Mouse (Mus musculus): ENCODE results near the gene Terf2ip. TPM values are rescaled to one million over a fixed set of nuclear protein-coding genes. Genes with fewer than 3 reads are reported as not detected.
A peak's percentile ranks its signal among the peaks of the same experiment; 100 is the strongest.

The Terf2ip gene
- polyA plus RNA-seq, 1 experiment, result 9.0 TPM

- Histone ChIP-seq H3K27ac (ENCODE audit: insufficient read depth, low read depth, low read length) (no peak overlapping the region), H3K4me3 (ENCODE audit: insufficient read depth, low read depth, low read length) (no peak overlapping the region), H3K27me3 (replicated peaks; ENCODE audit: control insufficient read depth, insufficient read depth, low read length) (no peaks in the 10 kb centered on the region), H3K36me3 (ENCODE audit: control insufficient read depth, insufficient read depth, low read length) (peaks cover 5% of the 10 kb centered on the region), H3K4me1 (ENCODE audit: control insufficient read depth, insufficient read depth, low read length) (peaks cover 2% of the 10 kb centered on the region; the same call in 1 of the 2 replicates)
- 90% methylated on average over 6 of the region's 6 CpGs for WGBS
- no peak for DNase-seq
- TF ChIP-seq POLR2A (IDR thresholded peaks at IDR 0.05; ENCODE audit: low read depth, low read length) (no peak), CTCF (conservative IDR thresholded peaks at IDR 0.05; ENCODE audit: insufficient read depth, insufficient read length, low read depth, low read length) (no peak)
Observed at GRCm38 (mm10) chr8:112005601-112006000, 5.6 kb upstream of the Terf2ip start.

GRCm38 (mm10) chr8:112007669-112008068 is 3.5 kb upstream of the Terf2ip start:
- 96% methylated on average over 2 of the region's 2 CpGs for WGBS
- TF ChIP-seq POLR2A (IDR thresholded peaks at IDR 0.05; ENCODE audit: low read depth, low read length) (no peak), CTCF (conservative IDR thresholded peaks at IDR 0.05; ENCODE audit: insufficient read depth, insufficient read length, low read depth, low read length) (no peak)
- H3K27me3 ChIP-seq (replicated peaks; ENCODE audit: control insufficient read depth, insufficient read depth, low read length), result no peaks in the 10 kb centered on the region
- DNase-seq, result no peak
- H3K4me1 ChIP-seq (ENCODE audit: control insufficient read depth, insufficient read depth, low read length), result peaks cover 2% of the 10 kb centered on the region; the same call in 1 of the 2 replicates
- no peak overlapping the region for H3K27ac ChIP-seq (ENCODE audit: insufficient read depth, low read depth, low read length)
- H3K36me3 ChIP-seq (ENCODE audit: control insufficient read depth, insufficient read depth, low read length), result no peaks in the 10 kb centered on the region; the same call in 1 of the 2 replicates
- H3K4me3 ChIP-seq (ENCODE audit: insufficient read depth, low read depth, low read length), result no peak overlapping the region

DNA sequence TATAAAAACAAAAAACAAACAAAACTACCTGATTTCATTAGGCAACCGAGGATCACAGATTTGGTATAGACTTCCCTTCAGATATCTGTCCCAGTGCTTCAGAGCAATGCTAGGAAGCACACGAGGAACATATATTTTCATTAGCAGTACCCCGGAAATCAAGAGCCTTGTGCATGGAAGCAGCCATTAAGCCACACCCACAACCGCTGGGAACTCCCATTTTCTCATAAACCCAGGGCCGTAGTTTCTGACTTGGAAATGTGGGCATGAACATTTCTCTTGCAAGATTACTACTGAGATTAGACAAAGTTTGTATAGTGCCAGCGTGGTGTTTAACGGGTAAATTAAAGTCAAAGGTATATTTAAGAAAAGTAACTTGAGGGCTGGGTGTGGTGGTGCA is 1.6 kb upstream of the Terf2ip start:
- Histone ChIP-seq H3K36me3 (ENCODE audit: control insufficient read depth, insufficient read depth, low read length) (no peaks in the 10 kb centered on the region), H3K27ac (ENCODE audit: insufficient read depth, low read depth, low read length) (no peak overlapping the region), H3K4me1 (ENCODE audit: control insufficient read depth, insufficient read depth, low read length) (peaks cover 7% of the 10 kb centered on the region; the same call in 1 of the 2 replicates), H3K27me3 (replicated peaks; ENCODE audit: control insufficient read depth, insufficient read depth, low read length) (no peaks in the 10 kb centered on the region), H3K4me3 (ENCODE audit: insufficient read depth, low read depth, low read length) (no peak overlapping the region)
- TF ChIP-seq CTCF (conservative IDR thresholded peaks at IDR 0.05; ENCODE audit: insufficient read depth, insufficient read length, low read depth, low read length), result no peak
- TF ChIP-seq POLR2A (IDR thresholded peaks at IDR 0.05; ENCODE audit: low read depth, low read length), result no peak
- WGBS, result 89% methylated on average over 7 of the region's 7 CpGs
- DNase-seq, result no peak

DNA sequence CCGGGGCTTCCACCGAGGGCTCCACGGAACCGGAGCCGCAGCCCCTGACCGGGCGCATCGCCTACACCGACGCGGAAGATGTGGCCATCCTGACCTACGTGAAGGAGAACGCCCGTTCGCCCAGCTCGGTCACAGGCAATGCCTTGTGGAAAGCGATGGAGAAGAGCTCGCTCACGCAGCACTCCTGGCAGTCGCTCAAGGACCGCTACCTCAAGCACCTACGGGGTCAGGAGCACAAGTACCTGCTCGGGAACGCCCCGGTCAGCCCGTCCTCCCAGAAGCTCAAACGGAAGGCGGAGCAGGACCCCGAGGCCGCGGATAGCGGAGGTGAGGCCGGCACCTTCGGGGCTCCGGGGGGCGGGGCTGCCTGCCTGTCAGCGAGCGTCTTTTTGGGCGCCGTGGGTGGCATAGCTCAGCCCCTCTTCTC is 631 bp downstream of the Terf2ip start:
- H3K4me3 ChIP-seq (ENCODE audit: insufficient read depth, low read depth, low read length), result peak overlapping the region; percentile 97
- under 1% methylated on average over 40 of the region's 40 CpGs for WGBS
- no peaks in the 10 kb centered on the region for H3K27me3 ChIP-seq (replicated peaks; ENCODE audit: control insufficient read depth, insufficient read depth, low read length)
- TF ChIP-seq POLR2A (IDR thresholded peaks at IDR 0.05; ENCODE audit: low read depth, low read length) (no peak), CTCF (conservative IDR thresholded peaks at IDR 0.05; ENCODE audit: insufficient read depth, insufficient read length, low read depth, low read length) (no peak)
- peak; percentile 48 for DNase-seq
- peak overlapping the region; percentile 77; the same call in 1 of the 2 replicates for H3K27ac ChIP-seq (ENCODE audit: insufficient read depth, low read depth, low read length)
- H3K4me1 ChIP-seq (ENCODE audit: control insufficient read depth, insufficient read depth, low read length), result peaks cover 7% of the 10 kb centered on the region; the same call in 1 of the 2 replicates
- H3K36me3 ChIP-seq (ENCODE audit: control insufficient read depth, insufficient read depth, low read length), result no peaks in the 10 kb centered on the region

DNA sequence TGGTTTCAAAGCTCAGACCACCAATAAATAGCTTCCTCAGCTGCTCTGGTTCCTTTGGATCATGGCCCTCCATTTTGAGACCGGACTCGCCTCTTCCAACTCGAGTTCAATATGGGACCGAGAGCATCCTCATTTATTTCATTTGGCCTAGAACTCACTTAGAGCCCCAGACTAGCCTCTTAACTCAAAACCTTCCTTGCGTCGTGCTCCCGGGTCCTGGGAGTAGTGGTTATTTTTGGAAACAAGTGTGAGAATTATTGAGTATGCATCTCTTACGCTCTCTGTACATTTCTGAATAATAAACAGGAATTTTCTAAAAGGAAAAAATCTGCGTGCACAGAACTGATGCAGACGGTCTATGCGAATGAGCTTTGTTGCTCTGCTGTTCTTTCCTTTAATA is 3.7 kb downstream of the Terf2ip start, which contains the start of gene Gm6793:
Gm6793 (minus strand) TSS at position 101 of the 400 bp plus-strand sequence.
- Histone ChIP-seq H3K36me3 (ENCODE audit: control insufficient read depth, insufficient read depth, low read length) (peaks cover 13% of the 10 kb centered on the region), H3K4me1 (ENCODE audit: control insufficient read depth, insufficient read depth, low read length) (peaks cover 7% of the 10 kb centered on the region; the same call in 1 of the 2 replicates), H3K27me3 (replicated peaks; ENCODE audit: control insufficient read depth, insufficient read depth, low read length) (no peaks in the 10 kb centered on the region), H3K27ac (ENCODE audit: insufficient read depth, low read depth, low read length) (no peak within 1 kb of the TSS), H3K4me3 (ENCODE audit: insufficient read depth, low read depth, low read length) (no peak within 1 kb of the TSS)
- 96% methylated on average over 11 of the region's 11 CpGs for WGBS
- no peak for DNase-seq
- TF ChIP-seq CTCF (conservative IDR thresholded peaks at IDR 0.05; ENCODE audit: insufficient read depth, insufficient read length, low read depth, low read length), result no peak
- TF ChIP-seq POLR2A (IDR thresholded peaks at IDR 0.05; ENCODE audit: low read depth, low read length), result no peak

DNA sequence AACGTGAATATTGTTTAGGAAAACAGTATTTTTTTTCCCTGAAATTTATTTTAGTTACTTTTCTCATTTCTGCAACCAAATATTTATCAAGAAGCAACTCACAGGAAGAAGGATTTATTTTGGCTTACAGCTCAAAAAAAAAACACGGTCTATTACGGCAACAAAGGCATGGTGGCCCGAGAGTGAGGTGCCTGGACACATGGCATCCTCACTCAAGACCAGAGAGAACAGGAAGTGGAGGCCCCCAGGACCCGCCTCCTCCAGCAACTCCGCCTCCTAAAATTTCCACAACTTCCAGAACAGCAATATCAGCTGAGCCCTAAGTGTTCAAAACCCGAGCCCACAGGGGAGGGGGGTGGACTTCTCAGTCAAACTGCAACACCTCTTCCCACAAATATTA is 18.3 kb downstream of the Terf2ip start:
- no peak for TF ChIP-seq CTCF (conservative IDR thresholded peaks at IDR 0.05; ENCODE audit: insufficient read depth, insufficient read length, low read depth, low read length)
- TF ChIP-seq POLR2A (IDR thresholded peaks at IDR 0.05; ENCODE audit: low read depth, low read length), result no peak
- no peak overlapping the region for H3K4me3 ChIP-seq (ENCODE audit: insufficient read depth, low read depth, low read length)
- no peaks in the 10 kb centered on the region for H3K4me1 ChIP-seq (ENCODE audit: control insufficient read depth, insufficient read depth, low read length)
- H3K27ac ChIP-seq (ENCODE audit: insufficient read depth, low read depth, low read length), result no peak overlapping the region
- H3K36me3 ChIP-seq (ENCODE audit: control insufficient read depth, insufficient read depth, low read length), result no peaks in the 10 kb centered on the region
- H3K27me3 ChIP-seq (replicated peaks; ENCODE audit: control insufficient read depth, insufficient read depth, low read length), result no peaks in the 10 kb centered on the region
- 80% methylated on average over 7 of the region's 7 CpGs for WGBS
- no peak for DNase-seq

DNA sequence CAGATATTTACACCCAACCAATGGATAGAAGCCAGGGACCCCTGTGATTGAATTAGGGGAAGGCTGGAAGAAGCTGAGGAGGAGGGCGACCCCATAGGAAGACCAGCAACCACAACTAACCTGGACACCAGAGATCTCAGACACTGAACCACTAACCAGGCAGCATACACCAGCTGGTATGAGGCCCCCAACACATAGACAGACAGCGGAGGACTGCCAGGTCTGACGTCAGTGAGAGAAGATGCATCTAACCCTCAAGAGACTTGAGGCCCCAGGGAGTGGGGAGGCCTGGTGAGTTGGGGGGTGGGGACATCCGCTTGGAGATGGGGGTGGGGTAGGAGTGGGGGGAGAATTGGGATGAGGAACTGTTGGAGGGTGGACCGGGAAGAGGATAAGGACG is 19.5 kb downstream of the Terf2ip start:
- Histone ChIP-seq H3K36me3 (ENCODE audit: control insufficient read depth, insufficient read depth, low read length) (no peaks in the 10 kb centered on the region), H3K27ac (ENCODE audit: insufficient read depth, low read depth, low read length) (no peak overlapping the region), H3K4me1 (ENCODE audit: control insufficient read depth, insufficient read depth, low read length) (no peaks in the 10 kb centered on the region), H3K4me3 (ENCODE audit: insufficient read depth, low read depth, low read length) (no peak overlapping the region), H3K27me3 (replicated peaks; ENCODE audit: control insufficient read depth, insufficient read depth, low read length) (no peaks in the 10 kb centered on the region)
- TF ChIP-seq CTCF (conservative IDR thresholded peaks at IDR 0.05; ENCODE audit: insufficient read depth, insufficient read length, low read depth, low read length) (no peak), POLR2A (IDR thresholded peaks at IDR 0.05; ENCODE audit: low read depth, low read length) (no peak)
- no peak for DNase-seq
- WGBS, result 78% methylated on average over 6 of the region's 6 CpGs
